Mouse (Mus musculus) midbrain, embryonic 16.5 days (tissue): ENCODE data around the gene Ric8b. TPM values are rescaled to one million over a fixed set of nuclear protein-coding genes. Genes with fewer than 3 reads are reported as not detected.

Experiments used
- ATAC-seq: fragments of 200-750 bp; cut with Nextera tagmentation; 2 replicates; pipeline ENCODE4 v1.8.0; 2017; ENCODE audit warnings: moderate TSS enrichment
- H3K27ac ChIP-seq: fragments of 300-500 bp; sonication (generic); 2 replicates; pipeline ENCODE4 v1.5.1; 2014; ENCODE audit warnings: mild to moderate bottlenecking, low read length, mixed read lengths
- H3K27me3 ChIP-seq: fragments of 300-500 bp; sonication (generic); 2 replicates; pipeline ENCODE4 v1.6.1; 2014; ENCODE audit warnings: low read depth, low read length, mixed read lengths; ENCODE audit not compliant: control insufficient read depth, insufficient read depth
- H3K36me3 ChIP-seq: fragments of 300-500 bp; sonication (generic); 2 replicates; pipeline ENCODE4 v1.6.1; 2014; ENCODE audit warnings: mild to moderate bottlenecking, low read length, moderate library complexity, mixed read lengths; ENCODE audit not compliant: control insufficient read depth, insufficient read depth
- H3K4me1 ChIP-seq: fragments of 300-500 bp; sonication (generic); 2 replicates; pipeline ENCODE4 v1.6.1; 2014; ENCODE audit warnings: mild to moderate bottlenecking, low read length, mixed read lengths; ENCODE audit not compliant: control insufficient read depth, insufficient read depth
- H3K4me2 ChIP-seq: fragments of 300-500 bp; sonication (generic); 2 replicates; pipeline ENCODE4 v1.6.1; 2014; ENCODE audit warnings: mild to moderate bottlenecking, low read length, mixed read lengths
- H3K4me3 ChIP-seq: fragments of 300-500 bp; sonication (generic); 2 replicates; pipeline ENCODE4 v1.5.1; 2014; ENCODE audit warnings: low read depth, mild to moderate bottlenecking, low read length, moderate library complexity, mixed read lengths
- H3K9ac ChIP-seq: fragments of 300-500 bp; sonication (generic); 2 replicates; pipeline ENCODE4 v1.6.1; 2014; ENCODE audit warnings: low read depth, low read length, mixed read lengths
- H3K9me3 ChIP-seq: fragments of 300-500 bp; sonication (generic); replicated peaks from 2 replicates; pipeline ENCODE4 v1.6.1; 2014; ENCODE audit warnings: mild to moderate bottlenecking, low read length, mixed read lengths; ENCODE audit not compliant: control insufficient read depth, poor library complexity, severe bottlenecking
- WGBS: fragments of 180-500 bp; shearing (Covaris S2); extraction: QIAGEN DNeasy Blood & Tissue Kit; methylation state at CpG from one replicate; pipeline ENCODE4 v1.1.7; 2014; 5-methylcytosine and 5-hydroxymethylcytosine counted together
- polyA plus RNA-seq: library from polyadenylated mRNA; unstranded; fragments of >200 nt; fragmentation: Nextera tagmentation; extraction: Ambion mirVana; gene quantifications from 2 replicates; pipeline ENCODE4 v1.2.1, GENCODE M21; 2015

Gene Ric8b
- polyA plus RNA-seq, 1 experiment from 2014 or later, result 49.3 TPM

DNA sequence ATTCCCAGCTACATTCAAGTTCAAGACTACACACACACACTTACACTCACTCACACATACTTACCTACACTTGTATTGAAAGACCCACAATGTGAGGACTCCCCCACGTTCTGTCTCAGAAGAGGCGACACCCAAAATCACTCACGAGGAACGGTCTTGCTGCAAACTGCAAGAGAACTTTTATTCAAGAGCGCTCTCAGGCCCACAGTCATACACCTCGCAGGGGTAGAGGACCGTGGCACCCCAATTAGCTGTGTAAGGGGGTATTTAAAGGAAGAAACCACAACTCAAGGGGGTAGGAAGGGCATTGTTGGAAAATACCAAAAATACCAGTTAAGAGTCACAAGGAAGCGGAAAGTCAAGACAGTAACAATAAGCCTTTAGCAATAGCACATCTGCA lies 130.6 kb downstream of the Ric8b start:
- WGBS, result 93% methylated on average over 8 of the region's 8 CpGs
- H3K4me2 ChIP-seq, result no peak overlapping the region
- no peak overlapping the region for H3K27ac ChIP-seq
- no peak overlapping the region for H3K4me3 ChIP-seq
- H3K27me3 ChIP-seq, result 0 out of 2 replicates have a peak, but pooled peaks cover 3% of the 10 kb centered on the region
- no peaks in the 10 kb centered on the region for H3K9me3 ChIP-seq
- no peak for ATAC-seq
- H3K4me1 ChIP-seq, result peaks cover 6% of the 10 kb centered on the region; the same call in 1 of the 2 replicates
- no peaks in the 10 kb centered on the region for H3K36me3 ChIP-seq
- H3K9ac ChIP-seq, result no peak overlapping the region

DNA sequence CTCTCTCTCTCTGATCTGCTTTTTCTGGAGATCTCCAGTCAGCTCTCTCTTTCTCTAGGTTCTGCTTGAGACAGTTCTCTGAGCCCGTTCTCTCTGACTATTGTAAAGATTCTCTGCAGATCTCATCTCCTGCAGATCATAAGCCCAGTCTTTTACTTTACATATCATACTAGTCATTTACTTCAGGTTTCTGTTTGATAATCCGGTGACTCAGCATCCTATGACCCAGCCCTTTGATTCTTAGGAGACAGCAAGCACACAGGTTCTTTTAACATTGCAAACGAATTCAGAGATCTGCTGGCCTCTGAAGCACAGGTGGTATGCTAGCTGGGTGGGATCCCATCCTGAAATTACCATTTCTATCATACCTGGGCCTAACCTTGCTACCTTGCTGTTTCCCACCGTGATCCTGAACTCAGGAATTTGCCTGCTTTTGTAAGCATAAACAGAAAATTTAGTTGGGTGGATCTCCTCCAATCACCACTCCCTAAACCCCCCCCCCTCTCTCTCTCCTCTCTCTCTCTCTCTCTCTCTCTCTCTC lies 133.3 kb downstream of the Ric8b start:
- no peak overlapping the region for H3K4me3 ChIP-seq

DNA sequence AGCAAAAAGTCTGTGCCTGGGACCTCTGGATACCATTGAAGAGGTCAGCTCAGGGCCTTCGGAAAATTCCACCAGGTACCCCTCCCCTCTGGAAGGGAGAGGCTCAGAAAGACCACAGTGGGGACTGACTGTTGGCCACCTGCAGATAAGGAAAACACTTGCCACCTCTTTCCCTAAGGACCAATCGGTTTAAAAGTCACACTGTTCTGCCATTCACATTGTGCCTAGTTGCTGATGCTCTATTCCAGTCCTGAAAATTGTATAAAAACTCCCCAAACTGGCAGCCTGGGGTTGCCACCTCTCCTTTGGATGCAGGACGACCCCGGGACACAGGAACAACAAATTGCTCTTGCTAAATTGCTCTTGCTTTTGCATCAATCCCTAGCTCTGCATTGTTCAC lies 135.0 kb downstream of the Ric8b start:
- 33% methylated on average over 4 of the region's 4 CpGs for WGBS
- Histone ChIP-seq H3K9ac (no peak overlapping the region), H3K36me3 (no peaks in the 10 kb centered on the region), H3K27me3 (no peaks in the 10 kb centered on the region), H3K27ac (no peak overlapping the region), H3K9me3 (0 out of 2 replicates have a peak, but pooled peaks cover 2% of the 10 kb centered on the region), H3K4me1 (no peaks in the 10 kb centered on the region), H3K4me2 (no peak overlapping the region), H3K4me3 (no peak overlapping the region)
- no peak for ATAC-seq

More for the DNA sequence above, 133.3 kb downstream of the Ric8b start:
- ATAC-seq, result no peak
- 0 out of 2 replicates have a peak, but pooled peaks cover 2% of the 10 kb centered on the region for H3K9me3 ChIP-seq
- H3K27ac ChIP-seq, result no peak overlapping the region
- no peaks in the 10 kb centered on the region for H3K36me3 ChIP-seq
- no peaks in the 10 kb centered on the region for H3K27me3 ChIP-seq
- H3K9ac ChIP-seq, result no peak overlapping the region
- H3K4me2 ChIP-seq, result no peak overlapping the region
- no peaks in the 10 kb centered on the region for H3K4me1 ChIP-seq
- 68% methylated on average over 4 of the region's 4 CpGs for WGBS

DNA sequence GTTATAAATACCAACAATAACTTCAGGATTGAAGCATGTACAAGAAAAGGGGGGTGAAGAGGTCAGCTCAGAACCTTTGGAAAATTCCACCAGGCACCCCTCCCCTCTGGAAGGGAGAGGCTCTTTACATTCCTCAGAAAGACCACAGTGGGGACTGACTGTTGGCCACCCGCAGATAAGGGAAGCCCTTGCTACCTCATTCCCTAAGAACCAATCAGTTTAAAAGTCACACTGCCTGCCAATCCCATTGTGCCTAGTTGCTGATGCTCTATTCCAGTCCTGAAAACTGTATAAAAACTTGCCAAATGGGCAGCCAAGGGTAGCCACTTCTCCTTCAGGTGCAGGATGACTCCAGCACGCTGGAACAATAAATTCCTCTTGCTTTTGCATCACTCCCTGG lies 137.5 kb downstream of the Ric8b start:
- H3K9ac ChIP-seq, result no peak overlapping the region
- H3K9me3 ChIP-seq, result 0 out of 2 replicates have a peak, but pooled peaks cover 2% of the 10 kb centered on the region
- no peaks in the 10 kb centered on the region for H3K36me3 ChIP-seq
- no peaks in the 10 kb centered on the region for H3K4me1 ChIP-seq
- WGBS, result 84% methylated on average over 2 of the region's 2 CpGs
- no peak for ATAC-seq
- no peak overlapping the region for H3K4me3 ChIP-seq
- H3K4me2 ChIP-seq, result no peak overlapping the region
- no peaks in the 10 kb centered on the region for H3K27me3 ChIP-seq
- no peak overlapping the region for H3K27ac ChIP-seq

Other genes starting within 250 kb of the Ric8b start
- gene Rfx4, start 161.6 kb upstream of the Ric8b start, polyA plus RNA-seq, result 12.6 and 13.9 TPM in 2 replicates
- 2.4 and 2.6 TPM in 2 replicates for gene Fhl4, start 184.9 kb downstream of the Ric8b start, polyA plus RNA-seq
- gene Tmem263, start 185.0 kb downstream of the Ric8b start, polyA plus RNA-seq, result 54.4 and 61.5 TPM in 2 replicates
- gene Mterf2, start 210.4 kb downstream of the Ric8b start, polyA plus RNA-seq, result 25.1 and 27.7 TPM in 2 replicates